Mouse (Mus musculus): ENCODE data around the gene Gatad2b. TPM values are rescaled to one million over a fixed set of nuclear protein-coding genes. Genes with fewer than 3 reads are reported as not detected.
A peak's percentile ranks its signal among the peaks of the same experiment; 100 is the strongest.
"Not testable (repeated sequence)": the region's sequence is repeated elsewhere in the genome, so short reads cannot be mapped to it uniquely, and the experiment has no call there.

Gene Gatad2b
- polyA plus RNA-seq, 1 experiment from 2014 or later, result 17.2 TPM

DNA sequence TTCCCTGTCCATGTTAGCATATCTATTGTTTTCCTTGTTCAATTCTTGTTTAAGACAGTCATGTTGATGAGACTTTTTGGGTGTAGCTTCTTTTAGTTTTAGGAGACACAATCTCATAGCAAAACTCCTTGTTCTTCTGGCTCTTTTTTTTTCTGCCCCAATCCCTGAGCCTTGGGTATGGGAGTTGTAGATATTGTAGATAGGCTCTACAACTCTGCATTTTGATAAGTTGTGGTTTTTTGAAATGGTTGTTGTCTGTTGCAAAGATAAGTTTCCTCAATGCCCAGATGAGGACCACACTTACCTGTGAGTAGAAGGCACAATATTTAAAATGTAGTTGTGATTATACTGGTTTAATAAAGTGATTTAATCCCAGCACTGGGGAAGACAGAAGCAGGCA, 47.2 kb downstream of the Gatad2b start:
- Histone ChIP-seq H3K9me3 (no peaks in the 10 kb centered on the region), H3K4me2 (no peak overlapping the region), H3K4me1 (peaks cover 8% of the 10 kb centered on the region; the same call in 1 of the 2 replicates), H3K27ac (no peak overlapping the region), H3K4me3 (replicated peaks) (no peak overlapping the region), H3K36me3 (replicated peaks) (peaks cover 15% of the 10 kb centered on the region), H3K27me3 (no peaks in the 10 kb centered on the region), H3K9ac (no peak overlapping the region)
- no peak for ATAC-seq (ENCODE audit: low FRiP score)

DNA sequence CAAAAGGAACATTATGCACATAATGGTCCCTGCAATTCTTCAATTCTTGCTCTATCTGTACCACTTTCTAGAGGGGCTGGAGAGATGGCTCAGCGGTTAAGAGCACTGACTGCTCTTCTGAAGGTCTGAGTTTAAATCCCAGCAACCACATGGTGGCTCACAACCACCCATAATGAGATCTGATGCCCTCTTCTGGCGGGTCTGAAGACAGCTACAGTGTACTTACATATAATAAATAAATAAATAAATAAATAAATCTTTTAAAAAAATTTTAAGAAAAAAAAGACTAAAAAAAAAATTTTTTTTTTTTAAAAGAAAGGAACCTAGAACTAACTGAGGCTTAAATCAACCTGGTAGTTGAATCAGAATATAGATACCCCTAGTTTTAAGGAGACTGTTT, 49.9 kb downstream of the Gatad2b start:
- peaks cover 32% of the 10 kb centered on the region for H3K36me3 ChIP-seq (replicated peaks)
- H3K4me2 ChIP-seq; H3K4me3 ChIP-seq (replicated peaks); H3K9me3 ChIP-seq; H3K4me1 ChIP-seq; H3K27me3 ChIP-seq; ATAC-seq (ENCODE audit: low FRiP score); H3K9ac ChIP-seq; H3K27ac ChIP-seq: not testable (repeated sequence)
- 60% methylated on average over 2 of the region's 2 CpGs for WGBS

GRCm38 (mm10) chr3:90347847-90348246, 54.9 kb downstream of the Gatad2b start:
- H3K36me3 ChIP-seq (replicated peaks), result peaks cover 54% of the 10 kb centered on the region
- no peaks in the 10 kb centered on the region for H3K27me3 ChIP-seq
- 95% methylated on average over 4 of the region's 4 CpGs for WGBS

DNA sequence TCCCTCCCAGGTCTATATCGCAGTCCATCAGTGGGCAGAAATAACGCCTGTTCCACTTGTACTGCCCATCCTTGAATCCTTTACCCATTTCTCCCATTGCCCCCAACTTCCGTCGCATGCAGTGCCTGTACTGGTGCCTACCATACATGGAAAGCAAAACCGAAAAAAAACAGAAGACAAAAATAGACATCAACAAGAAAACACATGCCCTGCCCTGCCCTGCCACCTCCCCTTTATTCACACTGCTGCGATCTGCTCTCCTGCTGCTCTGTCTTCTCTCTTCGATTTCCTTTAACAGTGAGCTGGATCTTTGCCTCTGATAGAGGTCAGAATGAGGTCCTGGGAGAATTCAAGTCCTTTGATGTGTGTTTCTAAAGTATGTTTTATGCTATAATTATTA, 65.0 kb downstream of the Gatad2b start:
- Histone ChIP-seq H3K4me3 (replicated peaks) (no peak overlapping the region), H3K4me2 (no peak overlapping the region), H3K9ac (no peak overlapping the region), H3K9me3 (no peaks in the 10 kb centered on the region), H3K36me3 (replicated peaks) (peaks cover 78% of the 10 kb centered on the region), H3K27ac (no peak overlapping the region), H3K4me1 (no peaks in the 10 kb centered on the region), H3K27me3 (no peaks in the 10 kb centered on the region)
- 89% methylated on average over 7 of the region's 7 CpGs for WGBS
- no peak for ATAC-seq (ENCODE audit: low FRiP score)

More at GRCm38 (mm10) chr3:90347847-90348246, 54.9 kb downstream of the Gatad2b start:
- no peak for ATAC-seq (ENCODE audit: low FRiP score)
- Histone ChIP-seq H3K9me3 (no peaks in the 10 kb centered on the region), H3K4me1 (no peaks in the 10 kb centered on the region), H3K9ac (no peak overlapping the region), H3K4me3 (replicated peaks) (no peak overlapping the region), H3K27ac (no peak overlapping the region), H3K4me2 (no peak overlapping the region)

- Histone ChIP-seq H3K4me3 (replicated peaks) (no peak overlapping the region), H3K27ac (no peak overlapping the region), H3K36me3 (replicated peaks) (peaks cover 68% of the 10 kb centered on the region), H3K4me2 (no peak overlapping the region), H3K4me1 (no peaks in the 10 kb centered on the region), H3K27me3 (no peaks in the 10 kb centered on the region), H3K9me3 (no peaks in the 10 kb centered on the region), H3K9ac (no peak overlapping the region)
- WGBS, result 89% methylated on average over 1 of the region's 1 CpGs
- no peak for ATAC-seq (ENCODE audit: low FRiP score)
Observed at GRCm38 (mm10) chr3:90359230-90359629, 66.3 kb downstream of the Gatad2b start.

DNA sequence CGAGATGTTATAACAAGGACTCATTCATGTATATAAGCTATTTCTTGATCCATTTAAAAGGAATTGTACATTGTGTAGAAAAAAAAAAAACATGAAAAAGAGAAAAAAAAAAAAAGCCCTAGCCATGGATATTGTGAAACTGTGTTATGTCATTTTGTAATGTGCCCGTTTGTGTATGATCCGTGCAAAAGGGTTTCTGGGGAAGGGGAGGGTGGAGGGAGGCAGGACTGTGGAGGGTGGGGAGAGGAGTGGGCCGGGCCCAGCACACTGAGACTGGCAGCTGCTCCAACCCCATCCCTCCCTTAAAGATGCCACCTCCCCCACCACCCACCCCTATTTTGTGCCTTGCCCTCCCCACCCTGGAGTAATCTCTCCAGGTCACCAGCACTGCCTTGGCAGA, 68.5 kb downstream of the Gatad2b start:
- 92% methylated on average over 4 of the region's 4 CpGs for WGBS
- Histone ChIP-seq H3K4me3 (replicated peaks) (no peak overlapping the region), H3K36me3 (replicated peaks) (peaks cover 47% of the 10 kb centered on the region), H3K4me2 (no peak overlapping the region), H3K27me3 (no peaks in the 10 kb centered on the region), H3K4me1 (no peaks in the 10 kb centered on the region), H3K9me3 (no peaks in the 10 kb centered on the region), H3K9ac (no peak overlapping the region), H3K27ac (no peak overlapping the region)
- no peak for ATAC-seq (ENCODE audit: low FRiP score)

- no peak for ATAC-seq (ENCODE audit: low FRiP score)
- H3K4me2 ChIP-seq, result no peak overlapping the region
- H3K27me3 ChIP-seq, result no peaks in the 10 kb centered on the region
- no peak overlapping the region for H3K27ac ChIP-seq
- no peaks in the 10 kb centered on the region for H3K4me1 ChIP-seq
- no peak overlapping the region for H3K4me3 ChIP-seq (replicated peaks)
- H3K9me3 ChIP-seq, result no peaks in the 10 kb centered on the region
- WGBS, result 86% methylated on average over 2 of the region's 2 CpGs
- H3K36me3 ChIP-seq (replicated peaks), result peaks cover 38% of the 10 kb centered on the region
- H3K9ac ChIP-seq, result no peak overlapping the region
Observed at GRCm38 (mm10) chr3:90362346-90362745, 69.4 kb downstream of the Gatad2b start.

- H3K36me3 ChIP-seq (replicated peaks), result 0 out of 2 replicates have a peak, but pooled peaks cover 3% of the 10 kb centered on the region
- no peak overlapping the region for H3K4me3 ChIP-seq (replicated peaks)
- no peaks in the 10 kb centered on the region for H3K27me3 ChIP-seq
- no peak overlapping the region for H3K9ac ChIP-seq
- 90% methylated on average over 5 of the region's 5 CpGs for WGBS
- H3K9me3 ChIP-seq, result no peaks in the 10 kb centered on the region
- no peak overlapping the region for H3K4me2 ChIP-seq
- no peaks in the 10 kb centered on the region for H3K4me1 ChIP-seq
- no peak for ATAC-seq (ENCODE audit: low FRiP score)
- no peak overlapping the region for H3K27ac ChIP-seq
Observed at GRCm38 (mm10) chr3:90367001-90367632, 74.1 kb downstream of the Gatad2b start.

- no peak overlapping the region for H3K9ac ChIP-seq
- no peaks in the 10 kb centered on the region for H3K27me3 ChIP-seq
- WGBS, result 58% methylated on average over 2 of the region's 2 CpGs
- no peak for ATAC-seq (ENCODE audit: low FRiP score)
- no peaks in the 10 kb centered on the region for H3K9me3 ChIP-seq
- H3K4me2 ChIP-seq, result no peak overlapping the region
- H3K4me1 ChIP-seq, result no peaks in the 10 kb centered on the region
- no peak overlapping the region for H3K27ac ChIP-seq
- 0 out of 2 replicates have a peak, but pooled peaks cover 2% of the 10 kb centered on the region for H3K36me3 ChIP-seq (replicated peaks)
- no peak overlapping the region for H3K4me3 ChIP-seq (replicated peaks)
Observed at GRCm38 (mm10) chr3:90369041-90369440, 76.1 kb downstream of the Gatad2b start.

DNA sequence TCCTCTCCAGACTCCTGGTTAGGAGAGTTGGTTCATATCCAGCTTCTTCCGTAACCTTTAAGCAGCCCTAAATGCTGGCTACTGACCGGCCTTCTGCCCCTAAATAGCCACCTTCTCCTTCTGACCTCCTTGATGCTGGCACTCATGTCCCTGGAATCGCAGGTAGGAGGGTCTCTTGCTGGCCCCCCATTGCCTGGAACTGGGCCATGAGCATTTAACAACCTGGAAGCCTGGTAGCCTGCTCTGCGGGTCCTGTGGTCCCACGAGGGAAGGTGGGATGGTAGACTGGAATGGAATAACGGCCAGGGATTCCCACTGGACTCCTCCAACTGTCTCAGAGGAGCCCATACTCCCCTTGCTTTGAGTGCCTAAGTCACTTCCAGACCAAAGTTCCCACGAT, 78.9 kb downstream of the Gatad2b start:
- ATAC-seq (ENCODE audit: low FRiP score), result no peak
- no peaks in the 10 kb centered on the region for H3K27me3 ChIP-seq
- 79% methylated on average over 7 of the region's 7 CpGs for WGBS
- H3K4me2 ChIP-seq, result no peak overlapping the region
- H3K36me3 ChIP-seq (replicated peaks), result no peaks in the 10 kb centered on the region
- no peak overlapping the region for H3K27ac ChIP-seq
- no peak overlapping the region for H3K9ac ChIP-seq
- no peak overlapping the region for H3K4me3 ChIP-seq (replicated peaks)
- H3K9me3 ChIP-seq, result no peaks in the 10 kb centered on the region
- H3K4me1 ChIP-seq, result peaks cover 8% of the 10 kb centered on the region; the same call in 1 of the 2 replicates

- Histone ChIP-seq H3K4me3 (replicated peaks) (no peak overlapping the region), H3K27me3 (no peaks in the 10 kb centered on the region), H3K36me3 (replicated peaks) (no peaks in the 10 kb centered on the region), H3K9me3 (no peaks in the 10 kb centered on the region), H3K4me1 (peaks cover 8% of the 10 kb centered on the region; the same call in 1 of the 2 replicates), H3K27ac (no peak overlapping the region), H3K9ac (no peak overlapping the region), H3K4me2 (no peak overlapping the region)
- WGBS, result 73% methylated on average over 5 of the region's 5 CpGs
- ATAC-seq (ENCODE audit: low FRiP score), result no peak
Observed at GRCm38 (mm10) chr3:90372817-90373216, 79.8 kb downstream of the Gatad2b start.

- no peak overlapping the region for H3K9ac ChIP-seq
- WGBS, result 31% methylated on average over 4 of the region's 4 CpGs
- no peaks in the 10 kb centered on the region for H3K27me3 ChIP-seq
- no peak overlapping the region for H3K4me3 ChIP-seq (replicated peaks)
- no peak overlapping the region for H3K4me2 ChIP-seq
- H3K9me3 ChIP-seq, result no peaks in the 10 kb centered on the region
- no peaks in the 10 kb centered on the region for H3K36me3 ChIP-seq (replicated peaks)
- H3K4me1 ChIP-seq, result peaks cover 8% of the 10 kb centered on the region; the same call in 1 of the 2 replicates
- H3K27ac ChIP-seq, result no peak overlapping the region
- peak; percentile 60; the same call in 1 of the 2 replicates for ATAC-seq (ENCODE audit: low FRiP score)
Observed at GRCm38 (mm10) chr3:90373432-90374028, 80.6 kb downstream of the Gatad2b start.

DNA sequence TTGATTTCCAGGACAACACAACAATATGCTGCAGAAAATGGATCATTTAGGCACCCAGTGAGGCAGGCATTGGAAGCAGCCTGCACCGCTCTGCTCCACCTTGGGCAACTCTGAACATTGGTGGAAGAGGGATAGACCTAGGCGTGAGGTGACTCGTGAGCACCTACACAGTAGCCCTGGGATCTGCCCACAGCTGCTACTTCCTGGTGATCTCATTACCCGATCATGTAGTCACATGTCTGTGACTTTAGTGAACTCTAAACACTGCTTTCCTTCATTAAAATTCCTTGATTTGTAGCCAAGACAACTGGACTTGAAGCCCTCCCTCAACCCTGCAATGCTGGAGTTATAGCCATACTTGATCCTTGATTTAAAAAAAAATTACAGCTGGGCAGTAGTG, 81.4 kb downstream of the Gatad2b start:
- 87% methylated on average over 4 of the region's 4 CpGs for WGBS
- no peak overlapping the region for H3K4me3 ChIP-seq (replicated peaks)

More for the DNA sequence above, 81.4 kb downstream of the Gatad2b start:
- Histone ChIP-seq H3K27ac (no peak overlapping the region), H3K4me2 (no peak overlapping the region), H3K36me3 (replicated peaks) (no peaks in the 10 kb centered on the region), H3K9ac (no peak overlapping the region), H3K9me3 (no peaks in the 10 kb centered on the region), H3K4me1 (peaks cover 8% of the 10 kb centered on the region; the same call in 1 of the 2 replicates), H3K27me3 (no peaks in the 10 kb centered on the region)
- no peak for ATAC-seq (ENCODE audit: low FRiP score)
